Mouse (Mus musculus) CH12.LX (cell line): ENCODE measurements around the gene Kpnb1. TPM values are rescaled to one million over a fixed set of nuclear protein-coding genes. Genes with fewer than 3 reads are reported as not detected.

Experiments used
- DNase-seq: peaks from one replicate; pipeline ENCODE4 v3.0.0-alpha.2; 2013; ENCODE audit errors: extremely low read depth
- H3K27ac ChIP-seq: 2 replicates; pipeline ENCODE4 v1.5.1; 2012; ENCODE audit warnings: low read depth, mild to moderate bottlenecking, control low read depth, moderate library complexity; ENCODE audit not compliant: insufficient read depth
- H3K27me3 ChIP-seq: replicated peaks from 2 replicates; pipeline ENCODE3; 2012; ENCODE audit warnings: inconsistent platforms
- H3K36me3 ChIP-seq, 2 experiments: replicated peaks in 1 of 2; 2 replicates each; pipeline versions ENCODE3 to v1.6.1; 2012; ENCODE audit warnings: inconsistent platforms in 1 of 2, low read length in 1 of 2, mild to moderate bottlenecking in 1 of 2, mixed read lengths in 1 of 2, moderate library complexity in 1 of 2; ENCODE audit not compliant: control insufficient read depth in 1 of 2, insufficient read depth in 1 of 2
- H3K4me1 ChIP-seq, 2 experiments: 2 replicates each; pipeline ENCODE4 v1.6.1; 2012; ENCODE audit warnings: inconsistent platforms in 1 of 2, moderate library complexity in 1 of 2; ENCODE audit not compliant: insufficient read depth in 2 of 2, control insufficient read depth in 1 of 2
- H3K4me2 ChIP-seq: 2 replicates; pipeline ENCODE4 v1.6.1; 2012; ENCODE audit warnings: low read depth, mild to moderate bottlenecking, control low read depth; ENCODE audit not compliant: poor library complexity, insufficient read depth, severe bottlenecking
- H3K4me3 ChIP-seq, 3 experiments: fragments of 150-350 bp in 1 of 3; sonication (generic) in 1 of 3; replicated peaks in 1 of 3; 2 replicates each; pipeline versions ENCODE3 to v1.5.1; 2011 to 2012; ENCODE audit warnings: low read depth in 2 of 3, low read length in 2 of 3, mild to moderate bottlenecking in 2 of 3, moderate library complexity in 2 of 3, control low read depth in 1 of 3, improper control_type of control experiment in 1 of 3, inconsistent platforms in 1 of 3, mixed read lengths in 1 of 3; ENCODE audit not compliant: poor library complexity in 1 of 3
- H3K79me2 ChIP-seq: replicated peaks from 2 replicates; pipeline ENCODE4 v1.6.1; 2012; ENCODE audit warnings: mild to moderate bottlenecking, moderate library complexity; ENCODE audit not compliant: control insufficient read depth, poor library complexity, insufficient read depth, severe bottlenecking; ENCODE audit errors: extremely low read depth
- H3K9ac ChIP-seq: 2 replicates; pipeline ENCODE4 v1.6.1; 2012; ENCODE audit warnings: low read depth, mild to moderate bottlenecking, control low read depth, moderate library complexity; ENCODE audit not compliant: insufficient read depth
- H3K9me3 ChIP-seq: replicated peaks from 2 replicates; pipeline ENCODE3; 2012; ENCODE audit warnings: low read length, inconsistent platforms, mixed read lengths
- BHLHE40 ChIP-seq: IDR thresholded peaks from 2 replicates; pipeline ENCODE4 v1.6.1; 2011; ENCODE audit warnings: mild to moderate bottlenecking, low read depth, low read length, improper control_type of control experiment
- CHD1 ChIP-seq: IDR thresholded peaks from 2 replicates; pipeline ENCODE4 v1.6.1; 2012; ENCODE audit warnings: low read depth, low read length, improper control_type of control experiment, inconsistent platforms
- CHD2 ChIP-seq: IDR thresholded peaks from 2 replicates; pipeline ENCODE4 v1.6.1; 2011; ENCODE audit warnings: low read length, improper control_type of control experiment
- CTCF ChIP-seq, 2 experiments: IDR thresholded peaks in 1 of 2; conservative IDR thresholded peaks in 1 of 2; 2 replicates each; pipeline ENCODE4 v1.5.1; 2011 to 2012; ENCODE audit warnings: low read depth in 2 of 2, low read length in 2 of 2, improper control_type of control experiment in 1 of 2, inconsistent platforms in 1 of 2, mild to moderate bottlenecking in 1 of 2, moderate library complexity in 1 of 2
- E2F4 ChIP-seq: IDR thresholded peaks from 2 replicates; pipeline ENCODE4 v1.6.1; 2011; ENCODE audit warnings: low read depth, low read length, improper control_type of control experiment; ENCODE audit not compliant: insufficient replicate concordance
- ELF1 ChIP-seq: IDR thresholded peaks from 2 replicates; pipeline ENCODE4 v1.6.1; 2014; ENCODE audit warnings: low read depth, mild to moderate bottlenecking, inconsistent platforms, low read length, improper control_type of control experiment
- EP300 ChIP-seq: IDR thresholded peaks from 2 replicates; pipeline ENCODE4 v1.6.1; 2011; ENCODE audit warnings: low read length, improper control_type of control experiment
- ETS1 ChIP-seq: conservative IDR thresholded peaks from 2 replicates; pipeline ENCODE4 v1.6.1; 2012; ENCODE audit warnings: low read depth, mild to moderate bottlenecking, inconsistent platforms, low read length, improper control_type of control experiment, moderate library complexity
- HCFC1 ChIP-seq: IDR thresholded peaks from 2 replicates; pipeline ENCODE4 v1.6.1; 2012; ENCODE audit warnings: low read depth, mild to moderate bottlenecking, inconsistent platforms, low read length, improper control_type of control experiment
- IRF4 ChIP-seq: IDR thresholded peaks from 2 replicates; pipeline ENCODE4 v1.6.1; 2014; ENCODE audit warnings: low read depth, mild to moderate bottlenecking, inconsistent platforms, low read length, improper control_type of control experiment
- KAT2A ChIP-seq: IDR thresholded peaks from 2 replicates; pipeline ENCODE4 v1.6.1; 2012; ENCODE audit warnings: low read length, improper control_type of control experiment, inconsistent platforms; ENCODE audit not compliant: insufficient replicate concordance
- MAX ChIP-seq: IDR thresholded peaks from 2 replicates; pipeline ENCODE4 v1.6.1; 2011; ENCODE audit warnings: low read length, improper control_type of control experiment
- MAZ ChIP-seq: IDR thresholded peaks from 2 replicates; pipeline ENCODE4 v1.6.1; 2012; ENCODE audit warnings: low read depth, mild to moderate bottlenecking, inconsistent platforms, low read length, improper control_type of control experiment, moderate library complexity
- MEF2A ChIP-seq: IDR thresholded peaks from 2 replicates; pipeline ENCODE4 v1.6.1; 2014; ENCODE audit warnings: low read depth, mild to moderate bottlenecking, inconsistent platforms, low read length, improper control_type of control experiment, borderline replicate concordance
- MXI1 ChIP-seq: IDR thresholded peaks from 2 replicates; pipeline ENCODE4 v1.6.1; 2011; ENCODE audit warnings: mild to moderate bottlenecking, low read depth, low read length, improper control_type of control experiment
- MYC ChIP-seq: IDR thresholded peaks from 2 replicates; pipeline ENCODE4 v1.6.1; 2011; ENCODE audit warnings: low read depth, mild to moderate bottlenecking, improper control_type of control experiment, low read length
- NELFE ChIP-seq: IDR thresholded peaks from 2 replicates; pipeline ENCODE4 v1.6.1; 2011; ENCODE audit warnings: low read depth, low read length, improper control_type of control experiment
- NRF1 ChIP-seq: IDR thresholded peaks from 2 replicates; pipeline ENCODE4 v1.6.1; 2014; ENCODE audit warnings: low read depth, mild to moderate bottlenecking, inconsistent platforms, low read length, improper control_type of control experiment, moderate library complexity
- PAX5 ChIP-seq: IDR thresholded peaks from 2 replicates; pipeline ENCODE4 v1.6.1; 2012; ENCODE audit warnings: low read length, inconsistent platforms, mixed read lengths
- POLR2A ChIP-seq: IDR thresholded peaks from 2 replicates; pipeline ENCODE4 v1.6.1; 2011; ENCODE audit warnings: low read depth, mild to moderate bottlenecking, improper control_type of control experiment, low read length
- POLR2AphosphoS2 ChIP-seq: IDR thresholded peaks from 2 replicates; pipeline ENCODE4 v1.6.1; 2011; ENCODE audit warnings: low read depth, low read length, improper control_type of control experiment
- RAD21 ChIP-seq: IDR thresholded peaks from 2 replicates; pipeline ENCODE4 v1.6.1; 2011; ENCODE audit warnings: low read depth, mild to moderate bottlenecking, low read length, improper control_type of control experiment, moderate library complexity
- RCOR1 ChIP-seq: conservative IDR thresholded peaks from 2 replicates; pipeline ENCODE4 v1.6.1; 2012; ENCODE audit warnings: low read depth, mild to moderate bottlenecking, inconsistent platforms, low read length, improper control_type of control experiment
- SIN3A ChIP-seq: IDR thresholded peaks from 2 replicates; pipeline ENCODE4 v1.6.1; 2012; ENCODE audit warnings: low read length, improper control_type of control experiment, inconsistent platforms
- TBP ChIP-seq: conservative IDR thresholded peaks from 2 replicates; pipeline ENCODE4 v1.6.1; 2011; ENCODE audit warnings: low read depth, low read length, improper control_type of control experiment
- TCF12 ChIP-seq: IDR thresholded peaks from 2 replicates; pipeline ENCODE4 v1.6.1; 2014; ENCODE audit warnings: low read depth, mild to moderate bottlenecking, inconsistent platforms, low read length, improper control_type of control experiment
- UBTF ChIP-seq: IDR thresholded peaks from 2 replicates; pipeline ENCODE4 v1.6.1; 2012; ENCODE audit warnings: low read depth, mild to moderate bottlenecking, inconsistent platforms, low read length, improper control_type of control experiment, moderate library complexity
- USF1 ChIP-seq: IDR thresholded peaks from 2 replicates; pipeline ENCODE4 v1.6.1; 2014; ENCODE audit warnings: low read depth, mild to moderate bottlenecking, inconsistent platforms, low read length, improper control_type of control experiment
- USF2 ChIP-seq: conservative IDR thresholded peaks from 2 replicates; pipeline ENCODE4 v1.6.1; 2011; ENCODE audit warnings: low read depth, low read length, improper control_type of control experiment
- ZC3H11A ChIP-seq: IDR thresholded peaks from 2 replicates; pipeline ENCODE4 v1.6.1; 2012; ENCODE audit warnings: low read depth, mild to moderate bottlenecking, inconsistent platforms, low read length, improper control_type of control experiment
- ZKSCAN1 ChIP-seq: IDR thresholded peaks from 2 replicates; pipeline ENCODE4 v1.6.1; 2012; ENCODE audit warnings: low read depth, inconsistent platforms, low read length, improper control_type of control experiment, borderline replicate concordance
- ZMIZ1 ChIP-seq: IDR thresholded peaks from 2 replicates; pipeline ENCODE4 v1.6.1; 2012; ENCODE audit warnings: low read depth, mild to moderate bottlenecking, inconsistent platforms, low read length, improper control_type of control experiment
- ZNF384 ChIP-seq: IDR thresholded peaks from 2 replicates; pipeline ENCODE4 v1.6.1; 2012; ENCODE audit warnings: low read depth, low read length, improper control_type of control experiment, inconsistent platforms
- dilution Hi-C: fragments of 300-500 bp; cut with MboI; formaldehyde crosslinking; loops from 2 replicates; pipeline ENCODE4 v1.14.3; 2020; ENCODE audit warnings: low sequenced_read_pairs; ENCODE audit not compliant: extremely low pct_unique_long_range_greater_than_20kb, extremely low pct_ligation_motif_present
- in situ Hi-C: fragments of 300-500 bp; cut with MboI; formaldehyde crosslinking; loops from 3 replicates; pipeline ENCODE4 v1.14.3; 2019; ENCODE audit warnings: low sequenced_read_pairs, low pct_ligation_motif_present, low pct_unique_long_range_greater_than_20kb, mixed read lengths
- polyA plus RNA-seq: library from polyadenylated mRNA; unstranded; fragments of >175 nt; gene quantifications from 2 replicates; pipeline ENCODE4 v1.2.1, GENCODE M21; 2012; ENCODE audit warnings: low read depth; ENCODE audit not compliant: insufficient read length
- total RNA-seq, 2 experiments: library from RNA; depleted of rRNA; stranded (reverse); fragments of 300-350 nt in 1 of 2; fragments of >200 nt in 1 of 2; gene quantifications; 2 replicates each; pipeline ENCODE4 v1.2.3; 2012 to 2014

The Kpnb1 gene
- total RNA-seq (2012; rRNA removed) (194 and 264 TPM in 2 replicates), total RNA-seq (2014; rRNA removed) (234 and 260 TPM in 2 replicates), polyA plus RNA-seq (411 and 465 TPM in 2 replicates)

GRCm38 (mm10) chr11:97187764-97188642 lies at the start of gene Kpnb1:
Kpnb1 (minus strand) TSS chr11:97187881.
- Histone ChIP-seq H3K4me1 (peaks cover 12 to 67% of the 10 kb centered on the region in 2 experiments), H3K27ac (peak within 1 kb of the TSS; percentile 88), H3K4me2 (peak within 1 kb of the TSS; percentile 91), H3K79me2 (peaks cover 49% of the 10 kb centered on the region), H3K36me3 (peaks cover 18 to 31% of the 10 kb centered on the region in 2 experiments), H3K9ac (peak within 1 kb of the TSS; percentile 98), H3K9me3 (no peaks in the 10 kb centered on the region), H3K4me3 (peak within 1 kb of the TSS; percentile 63 to 86 (median 76)), H3K27me3 (no peaks in the 10 kb centered on the region)
- in situ Hi-C loops = no loop called here
- dilution Hi-C loops = no loop called here
- TF ChIP-seq HCFC1 = peak; percentile 78
- TF ChIP-seq ETS1 = no peak; the same call in 1 of the 2 replicates
- no peak for TF ChIP-seq ZKSCAN1
- TF ChIP-seq UBTF = peak; percentile 96
- TF ChIP-seq MYC = no peak
- peak; percentile 97 for TF ChIP-seq SIN3A
- TF ChIP-seq CHD1 = no peak
- no peak for TF ChIP-seq ZNF384
- peak; percentile 97 for TF ChIP-seq TCF12
- peak; percentile 81; the same call in 1 of the 2 replicates for TF ChIP-seq POLR2AphosphoS2
- TF ChIP-seq RCOR1 = no peak
- TF ChIP-seq EP300 = no peak
- TF ChIP-seq ELF1 = peak; percentile 91
- no peak for TF ChIP-seq USF2
- peak; percentile 87 for TF ChIP-seq TBP
- TF ChIP-seq CHD2 = peak; percentile 97
- no peak for TF ChIP-seq CTCF (conservative IDR thresholded peaks at IDR 0.05 in 1 of 2, IDR thresholded peaks at IDR 0.05 in 1 of 2; ENCODE audit: low read depth in 2 of 2, low read length in 2 of 2)
- peak; percentile 75 for TF ChIP-seq IRF4
- TF ChIP-seq NELFE = peak; percentile 91
- TF ChIP-seq BHLHE40 = peak; percentile 60; the same call in 1 of the 2 replicates
- TF ChIP-seq USF1 = peak; percentile 82
- TF ChIP-seq E2F4 = peak; percentile 89; the same call in 1 of the 2 replicates
- peak; percentile 99 for TF ChIP-seq MAZ
- TF ChIP-seq ZC3H11A = no peak
- peak; percentile 98 for TF ChIP-seq POLR2A
- peak; percentile 98 for TF ChIP-seq KAT2A
- peak; percentile 78 for TF ChIP-seq NRF1
- peak; percentile 100 for TF ChIP-seq MXI1
- peak; percentile 100 for TF ChIP-seq MAX
- peak; percentile 39 for TF ChIP-seq ZMIZ1
- TF ChIP-seq PAX5 = no peak
- TF ChIP-seq RAD21 = no peak
- peak; percentile 85 for TF ChIP-seq MEF2A
- DNase-seq = peak; percentile 99
